Mouse (Mus musculus): ENCODE data around the gene Ankfn1. TPM values are rescaled to one million over a fixed set of nuclear protein-coding genes. Genes with fewer than 3 reads are reported as not detected.

The Ankfn1 gene
- 1.9 and 2.6 TPM in 2 replicates for polyA plus RNA-seq (2016; fragmentation: Nextera tagmentation; extraction: Ambion mirVana)

GRCm38 (mm10) chr11:89777431-89777830 lies at the start of gene Ankfn1:
Gene Ankfn1, minus strand, starts transcription at chr11:89777653.
- peaks cover 9% of the 10 kb centered on the region for H3K4me1 ChIP-seq
- 50% methylated on average over 7 of the region's 7 CpGs for WGBS
- H3K27ac ChIP-seq (replicated peaks), result no peak within 1 kb of the TSS

GRCm38 (mm10) chr11:89823661-89824446 lies 46.4 kb upstream of the Ankfn1 start:
- H3K4me1 ChIP-seq, result peaks cover 3% of the 10 kb centered on the region
- WGBS, result 82% methylated on average over 8 of the region's 8 CpGs
- H3K36me3 ChIP-seq, result no peaks in the 10 kb centered on the region
- H3K9me3 ChIP-seq (replicated peaks), result no peaks in the 10 kb centered on the region
- H3K27ac ChIP-seq (replicated peaks), result no peak overlapping the region
- no peak overlapping the region for H3K4me3 ChIP-seq
- no peaks in the 10 kb centered on the region for H3K27me3 ChIP-seq (ENCODE audit: low read depth, poor library complexity, severe bottlenecking)
- no peak for DNase-seq (ENCODE audit: low spot score)

More at GRCm38 (mm10) chr11:89777431-89777830, at the start of gene Ankfn1:
- DNase-seq (ENCODE audit: low spot score), result no peak
- Histone ChIP-seq H3K9me3 (replicated peaks) (no peaks in the 10 kb centered on the region), H3K4me3 (no peak within 1 kb of the TSS), H3K27me3 (ENCODE audit: low read depth, poor library complexity, severe bottlenecking) (no peaks in the 10 kb centered on the region), H3K36me3 (no peaks in the 10 kb centered on the region)

- Histone ChIP-seq H3K27me3 (ENCODE audit: low read depth, poor library complexity, severe bottlenecking) (no peaks in the 10 kb centered on the region), H3K36me3 (no peaks in the 10 kb centered on the region), H3K4me1 (peaks cover 8% of the 10 kb centered on the region), H3K27ac (replicated peaks) (no peak overlapping the region), H3K9me3 (replicated peaks) (no peaks in the 10 kb centered on the region), H3K4me3 (no peak overlapping the region)
- 27% methylated on average over 4 of the region's 4 CpGs for WGBS
- DNase-seq (ENCODE audit: low spot score), result no peak
Observed at GRCm38 (mm10) chr11:89818594-89818993, 41.1 kb upstream of the Ankfn1 start.

GRCm38 (mm10) chr11:89811403-89811802 lies 34.0 kb upstream of the Ankfn1 start:
- Histone ChIP-seq H3K36me3 (no peaks in the 10 kb centered on the region), H3K27me3 (ENCODE audit: low read depth, poor library complexity, severe bottlenecking) (no peaks in the 10 kb centered on the region), H3K4me3 (no peak overlapping the region), H3K4me1 (no peaks in the 10 kb centered on the region), H3K27ac (replicated peaks) (no peak overlapping the region), H3K9me3 (replicated peaks) (no peaks in the 10 kb centered on the region)
- WGBS, result 69% methylated on average over 1 of the region's 1 CpGs
- DNase-seq (ENCODE audit: low spot score), result no peak

GRCm38 (mm10) chr11:89807998-89808397 lies 30.5 kb upstream of the Ankfn1 start:
- no peak overlapping the region for H3K27ac ChIP-seq (replicated peaks)
- H3K4me3 ChIP-seq, result no peak overlapping the region
- WGBS, result 85% methylated on average over 11 of the region's 11 CpGs
- no peaks in the 10 kb centered on the region for H3K9me3 ChIP-seq (replicated peaks)
- peaks cover 16% of the 10 kb centered on the region for H3K4me1 ChIP-seq
- no peak for DNase-seq (ENCODE audit: low spot score)
- no peaks in the 10 kb centered on the region for H3K27me3 ChIP-seq (ENCODE audit: low read depth, poor library complexity, severe bottlenecking)
- H3K36me3 ChIP-seq, result no peaks in the 10 kb centered on the region

GRCm38 (mm10) chr11:89804822-89805221 lies 27.4 kb upstream of the Ankfn1 start:
- 68% methylated on average over 5 of the region's 5 CpGs for WGBS
- peaks cover 16% of the 10 kb centered on the region for H3K4me1 ChIP-seq
- H3K36me3 ChIP-seq, result no peaks in the 10 kb centered on the region
- no peaks in the 10 kb centered on the region for H3K9me3 ChIP-seq (replicated peaks)
- no peak overlapping the region for H3K4me3 ChIP-seq
- no peaks in the 10 kb centered on the region for H3K27me3 ChIP-seq (ENCODE audit: low read depth, poor library complexity, severe bottlenecking)
- peak; percentile 19 for DNase-seq (ENCODE audit: low spot score)
- 0 out of 2 replicates have a peak overlapping the region, but pooled peaks have one; percentile 28 for H3K27ac ChIP-seq (replicated peaks)

- Histone ChIP-seq H3K4me3 (no peak overlapping the region), H3K9me3 (replicated peaks) (no peaks in the 10 kb centered on the region), H3K27me3 (ENCODE audit: low read depth, poor library complexity, severe bottlenecking) (no peaks in the 10 kb centered on the region), H3K27ac (replicated peaks) (no peak overlapping the region), H3K36me3 (no peaks in the 10 kb centered on the region), H3K4me1 (peaks cover 16% of the 10 kb centered on the region)
- WGBS, result 79% methylated on average over 5 of the region's 5 CpGs
- no peak for DNase-seq (ENCODE audit: low spot score)
Observed at GRCm38 (mm10) chr11:89803974-89804373, 26.5 kb upstream of the Ankfn1 start.

GRCm38 (mm10) chr11:89792709-89793108 lies 15.3 kb upstream of the Ankfn1 start:
- no peak overlapping the region for H3K4me3 ChIP-seq
- no peak overlapping the region for H3K27ac ChIP-seq (replicated peaks)
- no peaks in the 10 kb centered on the region for H3K4me1 ChIP-seq
- H3K36me3 ChIP-seq, result no peaks in the 10 kb centered on the region
- no peaks in the 10 kb centered on the region for H3K9me3 ChIP-seq (replicated peaks)
- H3K27me3 ChIP-seq (ENCODE audit: low read depth, poor library complexity, severe bottlenecking), result no peaks in the 10 kb centered on the region
- WGBS, result 86% methylated on average over 3 of the region's 3 CpGs
- no peak for DNase-seq (ENCODE audit: low spot score)

GRCm38 (mm10) chr11:89776070-89776469 lies 1.4 kb downstream of the Ankfn1 start:
- H3K27ac ChIP-seq (replicated peaks), result no peak overlapping the region
- 72% methylated on average over 3 of the region's 3 CpGs for WGBS
- H3K9me3 ChIP-seq (replicated peaks), result no peaks in the 10 kb centered on the region
- peaks cover 9% of the 10 kb centered on the region for H3K4me1 ChIP-seq
- no peaks in the 10 kb centered on the region for H3K36me3 ChIP-seq
- H3K4me3 ChIP-seq, result no peak overlapping the region
- no peak for DNase-seq (ENCODE audit: low spot score)
- H3K27me3 ChIP-seq (ENCODE audit: low read depth, poor library complexity, severe bottlenecking), result no peaks in the 10 kb centered on the region

GRCm38 (mm10) chr11:89774913-89775312 lies 2.5 kb downstream of the Ankfn1 start:
- Histone ChIP-seq H3K27ac (replicated peaks) (no peak overlapping the region), H3K4me3 (no peak overlapping the region), H3K36me3 (no peaks in the 10 kb centered on the region), H3K4me1 (peaks cover 14% of the 10 kb centered on the region), H3K27me3 (ENCODE audit: low read depth, poor library complexity, severe bottlenecking) (no peaks in the 10 kb centered on the region), H3K9me3 (replicated peaks) (no peaks in the 10 kb centered on the region)
- WGBS, result 81% methylated on average over 3 of the region's 3 CpGs
- no peak for DNase-seq (ENCODE audit: low spot score)

GRCm38 (mm10) chr11:89772941-89773340 lies 4.5 kb downstream of the Ankfn1 start:
- DNase-seq (ENCODE audit: low spot score), result no peak
- 83% methylated on average over 2 of the region's 2 CpGs for WGBS
- Histone ChIP-seq H3K4me3 (no peak overlapping the region), H3K27me3 (ENCODE audit: low read depth, poor library complexity, severe bottlenecking) (peaks cover 9% of the 10 kb centered on the region; the same call in 1 of the 2 replicates), H3K27ac (replicated peaks) (no peak overlapping the region), H3K9me3 (replicated peaks) (no peaks in the 10 kb centered on the region), H3K36me3 (no peaks in the 10 kb centered on the region), H3K4me1 (peaks cover 14% of the 10 kb centered on the region)

GRCm38 (mm10) chr11:89765770-89766148 lies 11.7 kb downstream of the Ankfn1 start:
- no peaks in the 10 kb centered on the region for H3K9me3 ChIP-seq (replicated peaks)
- WGBS, result 44% methylated on average over 2 of the region's 2 CpGs
- H3K27ac ChIP-seq (replicated peaks), result no peak overlapping the region
- H3K4me3 ChIP-seq, result no peak overlapping the region
- no peaks in the 10 kb centered on the region for H3K36me3 ChIP-seq
- no peak for DNase-seq (ENCODE audit: low spot score)
- H3K27me3 ChIP-seq (ENCODE audit: low read depth, poor library complexity, severe bottlenecking), result peaks cover 25% of the 10 kb centered on the region; the same call in 1 of the 2 replicates
- H3K4me1 ChIP-seq, result peaks cover 18% of the 10 kb centered on the region

GRCm38 (mm10) chr11:89765014-89765769 lies 12.3 kb downstream of the Ankfn1 start:
- Histone ChIP-seq H3K4me1 (peaks cover 14% of the 10 kb centered on the region), H3K27ac (replicated peaks) (no peak overlapping the region), H3K9me3 (replicated peaks) (no peaks in the 10 kb centered on the region), H3K4me3 (no peak overlapping the region), H3K27me3 (ENCODE audit: low read depth, poor library complexity, severe bottlenecking) (peaks cover 25% of the 10 kb centered on the region; the same call in 1 of the 2 replicates), H3K36me3 (no peaks in the 10 kb centered on the region)
- WGBS, result 70% methylated on average over 2 of the region's 2 CpGs
- no peak for DNase-seq (ENCODE audit: low spot score)

Data from midbrain, embryonic 10.5 days (tissue).